Mouse (Mus musculus): ENCODE data around the gene Srgap3.

- TF ChIP-seq CTCF (IDR thresholded peaks at IDR 0.05; ENCODE audit: extremely low read depth, insufficient read depth, low read length): no peak
- no peak for TF ChIP-seq POLR2A (IDR thresholded peaks at IDR 0.05; ENCODE audit: extremely low read depth, insufficient read depth, low read length)
These were observed 10.7 kb upstream of the Srgap3 start for GRCm38 (mm10) chr6:112957583-112958280.
